In the genomic region with DNA sequence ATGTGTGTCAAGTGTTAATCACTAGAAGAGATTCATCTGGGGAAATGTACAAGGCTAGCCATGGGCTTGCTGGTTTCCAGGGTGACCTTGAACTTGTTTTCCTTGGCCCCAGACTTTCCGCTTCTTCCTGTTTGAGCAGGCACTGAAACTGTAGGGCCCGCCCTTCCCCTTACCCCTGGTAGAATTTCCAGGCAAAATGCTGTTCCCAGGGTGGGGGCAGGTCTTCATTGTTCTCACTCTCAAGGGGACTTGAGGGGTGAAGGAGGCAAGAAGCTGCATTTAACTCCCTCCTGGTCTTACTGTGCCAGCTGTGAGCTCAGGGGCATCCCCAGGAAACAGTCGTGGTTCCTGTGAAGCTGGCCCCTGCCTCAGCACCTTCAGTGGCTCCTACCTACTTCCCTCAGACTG, we compare ENCODE assay signal across 8 mouse cellular contexts. TPM values are rescaled to one million over a fixed set of nuclear protein-coding genes. Genes with fewer than 3 reads are reported as not detected.
DNase-seq lines count a peak whose midpoint lies in the region; ATAC-seq lines count a peak whose summit lies in the region.

No protein-coding gene starts in this region.

- H3K9ac ChIP-seq in kidney, embryonic 15.5 days, result no peak overlapping the region

- no peaks in the 10 kb centered on the region for H3K9me3 ChIP-seq in kidney, embryonic 15.5 days (replicated peaks)

- WGBS in kidney, embryonic 15.5 days, result 30% methylated on average over 3 of the region's 3 CpGs

- H3K27ac ChIP-seq in kidney, embryonic 15.5 days, result peak overlapping the region; percentile 61

- peak; percentile 53 to 82 for DNase-seq in adrenal gland, adult (ENCODE audit: inconsistent age in 2 of 2, low spot score in 1 of 2)
- DNase-seq in adrenal gland, adult 18-20 months (ENCODE audit: low spot score in 2 of 2), result no peak
- peak; percentile 25 for DNase-seq in thymus, postnatal 4 days
- DNase-seq in thymus, adult 18-20 months, result no peak
- no peak for DNase-seq in right cerebral cortex, postnatal 10 days (ENCODE audit: low spot score in 2 of 2)
- no peak for DNase-seq in frontal cortex, postnatal 36 days (ENCODE audit: low spot score in 2 of 2)
- no peak for DNase-seq in right cerebral cortex, postnatal 14 days

- peaks cover 89% of the 10 kb centered on the region for H3K4me1 ChIP-seq in kidney, embryonic 15.5 days

- H3K36me3 ChIP-seq in kidney, embryonic 15.5 days, result no peaks in the 10 kb centered on the region

- no peak overlapping the region for H3K4me2 ChIP-seq in kidney, embryonic 15.5 days

- no peaks in the 10 kb centered on the region for H3K27me3 ChIP-seq in kidney, embryonic 15.5 days

- H3K4me3 ChIP-seq in kidney, embryonic 15.5 days (replicated peaks), result no peak overlapping the region

- ATAC-seq in kidney, embryonic 15.5 days (replicated peaks; ENCODE audit: low FRiP score), result no peak

RNA-seq across cellular contexts. Expression of gene Dab2ip, which starts 55.9 kb away (rescaled TPM):
- 10 to 100 TPM; 43.5 to 87.3 TPM for total RNA-seq in adrenal gland, adult 18-20 months (2021)
- polyA plus RNA-seq in kidney, embryonic 15.5 days (2015; fragmentation: Nextera tagmentation; extraction: Ambion mirVana), result 37.5 and 40.4 TPM in 2 replicates

Comparison
In these comparisons a context has a peak if more than half of its experiments do, and no peak if none do; other contexts are left out.
1. DNase-seq: peak in adrenal gland, adult (2 of 2) and thymus, postnatal 4 days (single experiment); none in adrenal gland, adult 18-20 months (0 of 2), thymus, adult 18-20 months (0 of 2), right cerebral cortex, postnatal 10 days (0 of 2), frontal cortex, postnatal 36 days (0 of 2) and right cerebral cortex, postnatal 14 days (single experiment).